Comparison of ENCODE assay signal across 8 mouse cellular contexts in the genomic region with DNA sequence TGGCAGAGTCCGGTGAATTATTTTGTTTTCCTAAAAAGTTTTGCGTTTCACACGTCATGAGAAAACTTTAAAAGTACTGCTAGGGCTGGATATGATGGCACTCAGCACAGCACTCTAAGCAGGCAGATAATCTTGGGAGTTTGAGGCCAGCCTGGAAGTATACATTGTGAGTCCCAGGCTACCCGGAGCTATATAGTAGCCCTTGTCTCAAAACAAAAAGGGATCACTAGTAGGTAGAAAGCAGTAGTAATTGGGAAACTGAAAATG. TPM values are rescaled to one million over a fixed set of nuclear protein-coding genes. Genes with fewer than 3 reads are reported as not detected.
DNase-seq lines count a peak whose midpoint lies in the region; ATAC-seq lines count a peak whose summit lies in the region.

No protein-coding gene starts in this region.

- H3K4me3 ChIP-seq in kidney, embryonic 15.5 days (replicated peaks): peak overlapping the region; percentile 76
- peak overlapping the region; percentile 89 for H3K4me3 ChIP-seq in hindbrain, embryonic 15.5 days
- H3K4me3 ChIP-seq in midbrain, embryonic 16.5 days (ENCODE audit: low read depth, low read length): peak overlapping the region; percentile 82

- H3K27ac ChIP-seq in kidney, embryonic 15.5 days: peak overlapping the region; percentile 97
- H3K27ac ChIP-seq in hindbrain, embryonic 15.5 days (replicated peaks): peak overlapping the region; percentile 93
- H3K27ac ChIP-seq in midbrain, embryonic 16.5 days (ENCODE audit: low read length): peak overlapping the region; percentile 92

- H3K27me3 ChIP-seq in kidney, embryonic 15.5 days: no peaks in the 10 kb centered on the region
- no peaks in the 10 kb centered on the region for H3K27me3 ChIP-seq in hindbrain, embryonic 15.5 days
- H3K27me3 ChIP-seq in midbrain, embryonic 16.5 days (ENCODE audit: control insufficient read depth, insufficient read depth, low read depth, low read length): no peaks in the 10 kb centered on the region

- H3K4me2 ChIP-seq in kidney, embryonic 15.5 days: peak overlapping the region; percentile 68
- peak overlapping the region; percentile 64 for H3K4me2 ChIP-seq in hindbrain, embryonic 15.5 days
- H3K4me2 ChIP-seq in midbrain, embryonic 16.5 days (ENCODE audit: low read length): peak overlapping the region; percentile 82

- H3K9ac ChIP-seq in kidney, embryonic 15.5 days: peak overlapping the region; percentile 68; the same call in 1 of the 2 replicates
- peak overlapping the region; percentile 92 for H3K9ac ChIP-seq in hindbrain, embryonic 15.5 days
- H3K9ac ChIP-seq in midbrain, embryonic 16.5 days (ENCODE audit: low read depth, low read length): peak overlapping the region; percentile 95

- no peaks in the 10 kb centered on the region for H3K36me3 ChIP-seq in kidney, embryonic 15.5 days
- no peaks in the 10 kb centered on the region for H3K36me3 ChIP-seq in hindbrain, embryonic 15.5 days
- no peaks in the 10 kb centered on the region for H3K36me3 ChIP-seq in midbrain, embryonic 16.5 days (ENCODE audit: control insufficient read depth, insufficient read depth, low read length)

- peaks cover 32% of the 10 kb centered on the region for H3K4me1 ChIP-seq in kidney, embryonic 15.5 days
- peaks cover 38% of the 10 kb centered on the region for H3K4me1 ChIP-seq in hindbrain, embryonic 15.5 days (replicated peaks)
- H3K4me1 ChIP-seq in midbrain, embryonic 16.5 days (ENCODE audit: control insufficient read depth, insufficient read depth, low read length): peaks cover 34% of the 10 kb centered on the region

- 17% methylated on average over 4 of the region's 4 CpGs for WGBS in kidney, embryonic 15.5 days
- WGBS in hindbrain, embryonic 15.5 days: 18% methylated on average over 4 of the region's 4 CpGs
- 19% methylated on average over 4 of the region's 4 CpGs for WGBS in midbrain, embryonic 16.5 days

- no peak for ATAC-seq in kidney, embryonic 15.5 days (replicated peaks; ENCODE audit: low FRiP score)
- ATAC-seq in hindbrain, embryonic 15.5 days (ENCODE audit: low FRiP score, low read depth): no peak
- ATAC-seq in midbrain, embryonic 16.5 days: no peak

- no peak for DNase-seq in kidney, postnatal 36 days
- DNase-seq in c-Kit-positive CD71-positive TER-119-negative erythroid progenitor cells, embryonic 14.5 days (ENCODE audit: low read depth): peak; percentile 39
- DNase-seq in cerebellum, postnatal 4 days (ENCODE audit: low spot score in 2 of 2): no peak
- no peak for DNase-seq in frontal cortex, postnatal 10 days (ENCODE audit: low spot score in 2 of 2)
- no peak for DNase-seq in layer of hippocampus, postnatal 14 days (ENCODE audit: low spot score in 2 of 2)

- no peaks in the 10 kb centered on the region for H3K9me3 ChIP-seq in kidney, embryonic 15.5 days (replicated peaks)
- no peaks in the 10 kb centered on the region for H3K9me3 ChIP-seq in hindbrain, embryonic 15.5 days
- H3K9me3 ChIP-seq in midbrain, embryonic 16.5 days (replicated peaks; ENCODE audit: control insufficient read depth, low read length, poor library complexity, severe bottlenecking): no peaks in the 10 kb centered on the region

RNA-seq across cellular contexts. Expression of gene Cdkl3, which starts 0.6 kb away (rescaled TPM):
- 8.4 and 8.7 TPM in 2 replicates for polyA plus RNA-seq in kidney, embryonic 15.5 days (2015; fragmentation: Nextera tagmentation; extraction: Ambion mirVana)
- 25.5 and 26.0 TPM in 2 replicates for polyA plus RNA-seq in hindbrain, embryonic 15.5 days (2015; fragmentation: Nextera tagmentation; extraction: Ambion mirVana)
- 33.8 and 34.4 TPM in 2 replicates for polyA plus RNA-seq in midbrain, embryonic 16.5 days (2015; fragmentation: Nextera tagmentation; extraction: Ambion mirVana)
- total RNA-seq in layer of hippocampus, postnatal 14 days (2021): 10 to 100 TPM; 20.4 to 20.8 TPM

RNA-seq across cellular contexts. Expression of gene Ube2b, which starts 2.9 kb away (rescaled TPM):
- 211 and 228 TPM in 2 replicates for polyA plus RNA-seq in kidney, embryonic 15.5 days (2015; fragmentation: Nextera tagmentation; extraction: Ambion mirVana)
- polyA plus RNA-seq in hindbrain, embryonic 15.5 days (2015; fragmentation: Nextera tagmentation; extraction: Ambion mirVana): 215 and 236 TPM in 2 replicates
- 237 and 256 TPM in 2 replicates for polyA plus RNA-seq in midbrain, embryonic 16.5 days (2015; fragmentation: Nextera tagmentation; extraction: Ambion mirVana)
- 100 to 1,000 TPM; 166 to 171 TPM for total RNA-seq in layer of hippocampus, postnatal 14 days (2021)

RNA-seq across cellular contexts. Expression of gene Cdkn2aipnl, which starts 36.0 kb away (rescaled TPM):
- 95.7 and 96.9 TPM in 2 replicates for polyA plus RNA-seq in kidney, embryonic 15.5 days (2015; fragmentation: Nextera tagmentation; extraction: Ambion mirVana)
- 110 and 122 TPM in 2 replicates for polyA plus RNA-seq in hindbrain, embryonic 15.5 days (2015; fragmentation: Nextera tagmentation; extraction: Ambion mirVana)
- 125 and 134 TPM in 2 replicates for polyA plus RNA-seq in midbrain, embryonic 16.5 days (2015; fragmentation: Nextera tagmentation; extraction: Ambion mirVana)
- total RNA-seq in layer of hippocampus, postnatal 14 days (2021): 10 to 100 TPM; 28.7 to 33.7 TPM
